Mouse (Mus musculus): ENCODE measurements around the gene Emp3.
"Not testable (repeated sequence)": the region's sequence is repeated elsewhere in the genome, so short reads cannot be mapped to it uniquely, and the experiment has no call there.

Gene Emp3

GRCm38 (mm10) chr7:45916056-45917003, 4.9 kb downstream of the Emp3 start:
- no peak for DNase-seq (ENCODE audit: extremely low spot score, low spot score)

GRCm38 (mm10) chr7:45915011-45915410, 6.2 kb downstream of the Emp3 start:
- no peak for DNase-seq (ENCODE audit: extremely low spot score, low spot score)

- DNase-seq (ENCODE audit: extremely low spot score, low spot score): no peak
These were observed 7.1 kb downstream of the Emp3 start for GRCm38 (mm10) chr7:45914067-45914466.

- no peak for DNase-seq (ENCODE audit: extremely low spot score, low spot score)
These were observed 12.1 kb downstream of the Emp3 start for GRCm38 (mm10) chr7:45909145-45909544.

- DNase-seq (ENCODE audit: extremely low spot score, low spot score): no peak
These were observed 12.8 kb downstream of the Emp3 start for GRCm38 (mm10) chr7:45908384-45908783.

GRCm38 (mm10) chr7:45906622-45907021, 14.6 kb downstream of the Emp3 start:
- no peak for DNase-seq (ENCODE audit: extremely low spot score, low spot score)

- DNase-seq (ENCODE audit: extremely low spot score, low spot score): peak; percentile 15
These were observed 18.7 kb downstream of the Emp3 start for GRCm38 (mm10) chr7:45902481-45903002.

- DNase-seq (ENCODE audit: extremely low spot score, low spot score): peak; percentile 36
These were observed 19.6 kb downstream of the Emp3 start for GRCm38 (mm10) chr7:45901562-45901961.

- not testable (repeated sequence) for DNase-seq (ENCODE audit: extremely low spot score, low spot score)
These were observed 23.1 kb downstream of the Emp3 start for GRCm38 (mm10) chr7:45898125-45898524.

- no peak for DNase-seq (ENCODE audit: extremely low spot score, low spot score)
These were observed 23.9 kb downstream of the Emp3 start for GRCm38 (mm10) chr7:45897258-45897757.

GRCm38 (mm10) chr7:45896517-45897257, 24.5 kb downstream of the Emp3 start, which contains the start of the genes Syngr4 and Tmem143:
TSS of gene Syngr4 (minus strand) at chr7:45896714.
TSS of gene Tmem143 (plus strand) at chr7:45896941.
- DNase-seq (ENCODE audit: extremely low spot score, low spot score): peak; percentile 94

- DNase-seq (ENCODE audit: extremely low spot score, low spot score): no peak
These were observed 25.2 kb downstream of the Emp3 start for GRCm38 (mm10) chr7:45895931-45896516.

- DNase-seq (ENCODE audit: extremely low spot score, low spot score): no peak
These were observed 28.6 kb downstream of the Emp3 start for GRCm38 (mm10) chr7:45892651-45893050.

GRCm38 (mm10) chr7:45887246-45887645, 34.0 kb downstream of the Emp3 start:
- DNase-seq (ENCODE audit: extremely low spot score, low spot score): no peak

- no peak for DNase-seq (ENCODE audit: extremely low spot score, low spot score)
These were observed 40.2 kb downstream of the Emp3 start for GRCm38 (mm10) chr7:45881011-45881410.

- DNase-seq (ENCODE audit: extremely low spot score, low spot score): no peak
These were observed 40.7 kb downstream of the Emp3 start for GRCm38 (mm10) chr7:45880531-45880930.

GRCm38 (mm10) chr7:45878278-45878677, 42.9 kb downstream of the Emp3 start, which contains the start of gene Grin2d:
TSS of gene Grin2d (minus strand) at chr7:45878378.
- not testable (repeated sequence) for DNase-seq (ENCODE audit: extremely low spot score, low spot score)

GRCm38 (mm10) chr7:45876895-45877294, 44.3 kb downstream of the Emp3 start:
- no peak for DNase-seq (ENCODE audit: extremely low spot score, low spot score)

GRCm38 (mm10) chr7:45873061-45873947, 47.9 kb downstream of the Emp3 start:
- DNase-seq (ENCODE audit: extremely low spot score, low spot score): peak; percentile 72

- DNase-seq (ENCODE audit: extremely low spot score, low spot score): peak; percentile 91
These were observed 48.6 kb downstream of the Emp3 start, which contains the start of gene Kdelr1 for GRCm38 (mm10) chr7:45872624-45873023. TSS of gene Kdelr1 (plus strand) at chr7:45872772.

Measured in neural tube, embryonic 10.5 days (tissue).